Mouse (Mus musculus): Measurements from ENCODE around the gene Kcnk6.
"Not testable (repeated sequence)": the region's sequence is repeated elsewhere in the genome, so short reads cannot be mapped to it uniquely, and the experiment has no call there.

DNA sequence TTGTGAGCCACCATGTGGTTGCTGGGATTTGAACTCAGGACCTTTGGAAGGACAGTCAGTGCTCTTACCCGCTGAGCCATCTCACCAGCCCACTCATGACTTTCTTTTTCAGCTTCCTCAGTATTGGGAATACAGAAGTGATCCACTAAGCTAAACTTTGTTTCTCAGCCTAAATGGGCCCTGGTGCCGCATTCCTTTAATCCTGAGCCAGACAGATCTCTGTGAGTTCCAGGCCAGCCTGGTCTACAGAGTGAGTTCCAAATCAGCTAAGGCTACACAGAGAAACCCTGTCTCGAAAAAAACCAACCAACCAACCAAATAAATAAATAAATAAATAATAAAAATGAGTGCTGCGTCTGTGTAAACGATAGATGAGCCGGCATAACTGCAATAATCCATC lies 5.3 kb upstream of the Kcnk6 start:
- not testable (repeated sequence) for TF ChIP-seq CTCF (IDR thresholded peaks at IDR 0.05; ENCODE audit: control insufficient read depth, insufficient read depth, insufficient read length); MAX (IDR thresholded peaks at IDR 0.05); MYOG (IDR thresholded peaks at IDR 0.05; ENCODE audit: control insufficient read depth, extremely low read depth, insufficient read length); CEBPB (IDR thresholded peaks at IDR 0.05; ENCODE audit: low read depth); USF1 (IDR thresholded peaks at IDR 0.05; ENCODE audit: low read depth); MYOD1 (IDR thresholded peaks at IDR 0.05; ENCODE audit: control insufficient read depth, insufficient read length, low read depth); FOSL1 (IDR thresholded peaks at IDR 0.05; ENCODE audit: insufficient read depth, low read length, poor library complexity, severe bottlenecking)
